Mouse (Mus musculus) CD4-positive, CD25-positive, alpha-beta regulatory T cell, adult 2 months (primary cell): Measurements from ENCODE around the gene Trappc6a.

Experiments
- DNase-seq: peaks from one replicate; pipeline ENCODE4 v3.0.0-alpha.2; 2012; ENCODE audit warnings: low read depth, low spot score

Trappc6a gene

GRCm38 (mm10) chr7:19523757-19524419 is 15.7 kb downstream of the Trappc6a start:
- DNase-seq = peak; percentile 47

GRCm38 (mm10) chr7:19524420-19525104 is 16.4 kb downstream of the Trappc6a start:
- no peak for DNase-seq

GRCm38 (mm10) chr7:19525105-19525481 is 16.9 kb downstream of the Trappc6a start:
- no peak for DNase-seq

- DNase-seq = no peak
Measured at GRCm38 (mm10) chr7:19531077-19531476, 22.9 kb downstream of the Trappc6a start.

GRCm38 (mm10) chr7:19532240-19532639 is 24.0 kb downstream of the Trappc6a start:
- no peak for DNase-seq

GRCm38 (mm10) chr7:19534676-19535075 is 26.5 kb downstream of the Trappc6a start:
- DNase-seq = no peak

- no peak for DNase-seq
Measured at GRCm38 (mm10) chr7:19540771-19541566, 32.8 kb downstream of the Trappc6a start.

- no peak for DNase-seq
Measured at GRCm38 (mm10) chr7:19541681-19542154, 33.5 kb downstream of the Trappc6a start.

- DNase-seq = no peak
Measured at GRCm38 (mm10) chr7:19542155-19542691, 34.0 kb downstream of the Trappc6a start.

GRCm38 (mm10) chr7:19543584-19543983 is 35.4 kb downstream of the Trappc6a start:
- peak; percentile 68 for DNase-seq

- DNase-seq = no peak
Measured at GRCm38 (mm10) chr7:19546007-19546406, 37.8 kb downstream of the Trappc6a start.

- no peak for DNase-seq
Measured at GRCm38 (mm10) chr7:19547344-19547969, 39.3 kb downstream of the Trappc6a start.

- DNase-seq = no peak
Measured at GRCm38 (mm10) chr7:19549394-19549793, 41.2 kb downstream of the Trappc6a start.

- DNase-seq = no peak
Measured at GRCm38 (mm10) chr7:19551634-19552033, 43.4 kb downstream of the Trappc6a start.

- DNase-seq = no peak
Measured at GRCm38 (mm10) chr7:19552443-19552842, 44.2 kb downstream of the Trappc6a start.

- DNase-seq = no peak
Measured at GRCm38 (mm10) chr7:19554168-19554567, 46.0 kb downstream of the Trappc6a start.

- no peak for DNase-seq
Measured at GRCm38 (mm10) chr7:19557086-19557485, 48.9 kb downstream of the Trappc6a start.

- no peak for DNase-seq
Measured at GRCm38 (mm10) chr7:19557982-19558900, 50.0 kb downstream of the Trappc6a start.

GRCm38 (mm10) chr7:19558965-19559364 is 50.8 kb downstream of the Trappc6a start:
- peak; percentile 64 for DNase-seq

- peak; percentile 14 for DNase-seq
Measured at GRCm38 (mm10) chr7:19560491-19561260, 52.5 kb downstream of the Trappc6a start.
